9 mouse cellular contexts compared by ENCODE assay signal in genomic region chr4:155783486-155784080, GRCm38 (mm10). TPM values are rescaled to one million over a fixed set of nuclear protein-coding genes. Genes with fewer than 3 reads are reported as not detected.
DNase-seq lines count a peak whose midpoint lies in the region; ATAC-seq and TF ChIP-seq lines count a peak whose summit lies in the region.
"Had no signal": no experiment of that assay in that cellular context is flagged by ENCODE, and none has a peak within 500 bp of the region (broad histone marks: within the 10 kb centered on the region; RNA-seq: fewer than 3 reads in every experiment).

No protein-coding gene starts in this region.

- H3K4me1 ChIP-seq in lung, embryonic 14.5 days (ENCODE audit: insufficient read depth): 0 out of 2 replicates have a peak, but pooled peaks cover 6% of the 10 kb centered on the region
- peaks cover 28% of the 10 kb centered on the region for H3K4me1 ChIP-seq in forebrain, embryonic 10.5 days
- peaks cover 15% of the 10 kb centered on the region for H3K4me1 ChIP-seq in kidney, embryonic 16.5 days (ENCODE audit: insufficient read depth, low read length)
- H3K4me1 ChIP-seq in neural tube, embryonic 14.5 days (ENCODE audit: control insufficient read depth, insufficient read depth, low read length): peaks cover 7% of the 10 kb centered on the region; the same call in 1 of the 2 replicates

- ATAC-seq in lung, embryonic 14.5 days (ENCODE audit: insufficient read depth): peak; percentile 24; the same call in 1 of the 2 replicates
- ATAC-seq in kidney, embryonic 16.5 days (ENCODE audit: low FRiP score, low TSS enrichment): no peak
- ATAC-seq in neural tube, embryonic 14.5 days (ENCODE audit: low read depth): no peak; the same call in 1 of the 2 replicates
- ATAC-seq in granulocyte monocyte progenitor cell, adult 5-6 weeks (replicated peaks; ENCODE audit: poor library complexity, severe bottlenecking): no peak; the same call in 1 of the 2 replicates

- H3K9me3 ChIP-seq in lung, embryonic 14.5 days (ENCODE audit: low read depth, low read length): no peaks in the 10 kb centered on the region
- no peaks in the 10 kb centered on the region for H3K9me3 ChIP-seq in forebrain, embryonic 10.5 days
- H3K9me3 ChIP-seq in kidney, embryonic 16.5 days (ENCODE audit: low read length): no peaks in the 10 kb centered on the region
- H3K9me3 ChIP-seq in neural tube, embryonic 14.5 days (ENCODE audit: control insufficient read depth, low read length): no peaks in the 10 kb centered on the region

- H3K4me2 ChIP-seq in lung, embryonic 14.5 days: peak overlapping the region; percentile 81
- H3K4me2 ChIP-seq in kidney, embryonic 16.5 days (replicated peaks; ENCODE audit: low read depth, low read length): peak overlapping the region; percentile 75
- H3K4me2 ChIP-seq in neural tube, embryonic 14.5 days (ENCODE audit: low read depth, low read length): peak overlapping the region; percentile 63

- H3K36me3 ChIP-seq in lung, embryonic 14.5 days (ENCODE audit: insufficient read depth): no peaks in the 10 kb centered on the region
- H3K36me3 ChIP-seq in forebrain, embryonic 10.5 days (replicated peaks): no peaks in the 10 kb centered on the region
- no peaks in the 10 kb centered on the region for H3K36me3 ChIP-seq in kidney, embryonic 16.5 days (ENCODE audit: insufficient read depth, low read length)
- no peaks in the 10 kb centered on the region for H3K36me3 ChIP-seq in neural tube, embryonic 14.5 days (ENCODE audit: control insufficient read depth, insufficient read depth, low read length)

- H3K4me3 ChIP-seq in lung, embryonic 14.5 days (ENCODE audit: low read depth, low read length): peak overlapping the region; percentile 60
- H3K4me3 ChIP-seq in forebrain, embryonic 10.5 days: peak overlapping the region; percentile 77
- H3K4me3 ChIP-seq in kidney, embryonic 16.5 days (ENCODE audit: low read length): peak overlapping the region; percentile 56
- peak overlapping the region; percentile 61 for H3K4me3 ChIP-seq in neural tube, embryonic 14.5 days (ENCODE audit: low read depth, low read length)

- WGBS in lung, embryonic 14.5 days: 33% methylated on average over 16 of the region's 16 CpGs
- 48% methylated on average over 16 of the region's 16 CpGs for WGBS in forebrain, embryonic 10.5 days
- WGBS in kidney, embryonic 16.5 days: 39% methylated on average over 16 of the region's 16 CpGs
- 38% methylated on average over 16 of the region's 16 CpGs for WGBS in neural tube, embryonic 14.5 days

- DNase-seq in lung, embryonic 14.5 days: no peak
- no peak for DNase-seq in lung, postnatal 4 days
- DNase-seq in forebrain, embryonic 10.5 days (ENCODE audit: extremely low spot score, low spot score): no peak
- no peak for DNase-seq in spleen, postnatal 4 days (ENCODE audit: low spot score in 2 of 2)
- DNase-seq in Muller cell, postnatal 12 days (ENCODE audit: inconsistent ontology term): no peak

- TF ChIP-seq CTCF in lung, embryonic 14.5 days (IDR thresholded peaks at IDR 0.05; ENCODE audit: low read depth): no peak

- H3K27me3 ChIP-seq in lung, embryonic 14.5 days (ENCODE audit: insufficient read depth, low read length): no peaks in the 10 kb centered on the region
- H3K27me3 ChIP-seq in forebrain, embryonic 10.5 days (ENCODE audit: poor library complexity, severe bottlenecking): peaks cover 19% of the 10 kb centered on the region
- no peaks in the 10 kb centered on the region for H3K27me3 ChIP-seq in kidney, embryonic 16.5 days (ENCODE audit: insufficient read depth, low read length)
- H3K27me3 ChIP-seq in neural tube, embryonic 14.5 days (ENCODE audit: control insufficient read depth, insufficient read depth, low read length): no peaks in the 10 kb centered on the region

- peak overlapping the region; percentile 82 for H3K9ac ChIP-seq in lung, embryonic 14.5 days
- peak overlapping the region; percentile 80 for H3K9ac ChIP-seq in kidney, embryonic 16.5 days (replicated peaks; ENCODE audit: low read length)
- H3K9ac ChIP-seq in neural tube, embryonic 14.5 days (replicated peaks; ENCODE audit: low read depth, low read length): peak overlapping the region; percentile 85

- H3K27ac ChIP-seq in lung, embryonic 14.5 days (ENCODE audit: low read depth): peak overlapping the region; percentile 70; the same call in 1 of the 2 replicates
- peak overlapping the region; percentile 94 for H3K27ac ChIP-seq in forebrain, embryonic 10.5 days
- no peak overlapping the region; the same call in 1 of the 2 replicates for H3K27ac ChIP-seq in kidney, embryonic 16.5 days (ENCODE audit: low read length)
- peak overlapping the region; percentile 88 for H3K27ac ChIP-seq in neural tube, embryonic 14.5 days (ENCODE audit: low read depth, low read length)

RNA-seq across cellular contexts. Expression of gene Tmem88b, which starts 2.1 kb away (rescaled TPM):
- 0.12 and 0.15 TPM in 2 replicates for polyA plus RNA-seq in lung, embryonic 14.5 days (2014; fragmentation: Nextera tagmentation; extraction: Ambion mirVana)
- polyA plus RNA-seq in forebrain, embryonic 10.5 days (2016; fragmentation: Nextera tagmentation; extraction: Ambion mirVana): 0.24 and 0.27 TPM in 2 replicates
- polyA plus RNA-seq in kidney, embryonic 16.5 days (2015; fragmentation: Nextera tagmentation; extraction: Ambion mirVana): 0.32 and 0.33 TPM in 2 replicates
- 0.92 and 1.2 TPM in 2 replicates for polyA plus RNA-seq in neural tube, embryonic 14.5 days (2014; fragmentation: Nextera tagmentation; extraction: Ambion mirVana)
- total RNA-seq in granulocyte monocyte progenitor cell, adult 5-6 weeks (2014; fragmentation: Nextera tagmentation): not detected in 2 replicates
- total RNA-seq in granulocyte monocyte progenitor cell, adult 5-6 weeks (2017): not detected in 2 replicates

RNA-seq across cellular contexts. Expression of gene Ankrd65, which starts 6.7 kb away (rescaled TPM):
- polyA plus RNA-seq in lung, embryonic 14.5 days (2014; fragmentation: Nextera tagmentation; extraction: Ambion mirVana): not detected in 2 replicates
- polyA plus RNA-seq in forebrain, embryonic 10.5 days (2016; fragmentation: Nextera tagmentation; extraction: Ambion mirVana): not detected in 2 replicates
- polyA plus RNA-seq in kidney, embryonic 16.5 days (2015; fragmentation: Nextera tagmentation; extraction: Ambion mirVana): 0.32 and 0.41 TPM in 2 replicates
- polyA plus RNA-seq in neural tube, embryonic 14.5 days (2014; fragmentation: Nextera tagmentation; extraction: Ambion mirVana): not detected in 2 replicates
- not detected in 2 replicates for total RNA-seq in granulocyte monocyte progenitor cell, adult 5-6 weeks (2014; fragmentation: Nextera tagmentation)
- not detected in 2 replicates for total RNA-seq in granulocyte monocyte progenitor cell, adult 5-6 weeks (2017)
- polyA plus RNA-seq: brain, embryonic 14.5 days had no signal

RNA-seq across cellular contexts. Expression of gene Vwa1, which starts 9.1 kb away (rescaled TPM):
- polyA plus RNA-seq in lung, embryonic 14.5 days (2014; fragmentation: Nextera tagmentation; extraction: Ambion mirVana): 8.7 and 8.9 TPM in 2 replicates
- 9.7 and 11.3 TPM in 2 replicates for polyA plus RNA-seq in forebrain, embryonic 10.5 days (2016; fragmentation: Nextera tagmentation; extraction: Ambion mirVana)
- polyA plus RNA-seq in kidney, embryonic 16.5 days (2015; fragmentation: Nextera tagmentation; extraction: Ambion mirVana): 7.4 and 11.3 TPM in 2 replicates
- polyA plus RNA-seq in neural tube, embryonic 14.5 days (2014; fragmentation: Nextera tagmentation; extraction: Ambion mirVana): 17.4 and 23.1 TPM in 2 replicates
- not detected in 2 replicates for total RNA-seq in granulocyte monocyte progenitor cell, adult 5-6 weeks (2014; fragmentation: Nextera tagmentation)
- 0.26 and 0.36 TPM in 2 replicates for total RNA-seq in granulocyte monocyte progenitor cell, adult 5-6 weeks (2017)

RNA-seq across cellular contexts. Expression of gene Mrpl20, which starts 19.1 kb away (rescaled TPM):
- 226 and 231 TPM in 2 replicates for polyA plus RNA-seq in lung, embryonic 14.5 days (2014; fragmentation: Nextera tagmentation; extraction: Ambion mirVana)
- 253 and 258 TPM in 2 replicates for polyA plus RNA-seq in forebrain, embryonic 10.5 days (2016; fragmentation: Nextera tagmentation; extraction: Ambion mirVana)
- polyA plus RNA-seq in kidney, embryonic 16.5 days (2015; fragmentation: Nextera tagmentation; extraction: Ambion mirVana): 205 and 209 TPM in 2 replicates
- 258 and 275 TPM in 2 replicates for polyA plus RNA-seq in neural tube, embryonic 14.5 days (2014; fragmentation: Nextera tagmentation; extraction: Ambion mirVana)
- 191 and 198 TPM in 2 replicates for total RNA-seq in granulocyte monocyte progenitor cell, adult 5-6 weeks (2014; fragmentation: Nextera tagmentation)
- 84.2 and 91.1 TPM in 2 replicates for total RNA-seq in granulocyte monocyte progenitor cell, adult 5-6 weeks (2017)

RNA-seq across cellular contexts. Expression of gene Atad3a, which starts 22.7 kb away (rescaled TPM):
- polyA plus RNA-seq in lung, embryonic 14.5 days (2014; fragmentation: Nextera tagmentation; extraction: Ambion mirVana): 96.6 and 102 TPM in 2 replicates
- 141 and 149 TPM in 2 replicates for polyA plus RNA-seq in forebrain, embryonic 10.5 days (2016; fragmentation: Nextera tagmentation; extraction: Ambion mirVana)
- polyA plus RNA-seq in kidney, embryonic 16.5 days (2015; fragmentation: Nextera tagmentation; extraction: Ambion mirVana): 138 and 142 TPM in 2 replicates
- 82.6 and 85.0 TPM in 2 replicates for polyA plus RNA-seq in neural tube, embryonic 14.5 days (2014; fragmentation: Nextera tagmentation; extraction: Ambion mirVana)
- total RNA-seq in granulocyte monocyte progenitor cell, adult 5-6 weeks (2014; fragmentation: Nextera tagmentation): 66.8 and 134 TPM in 2 replicates
- 95.3 and 118 TPM in 2 replicates for total RNA-seq in granulocyte monocyte progenitor cell, adult 5-6 weeks (2017)
